7 mouse cellular contexts compared by ENCODE assay signal in the genomic region with DNA sequence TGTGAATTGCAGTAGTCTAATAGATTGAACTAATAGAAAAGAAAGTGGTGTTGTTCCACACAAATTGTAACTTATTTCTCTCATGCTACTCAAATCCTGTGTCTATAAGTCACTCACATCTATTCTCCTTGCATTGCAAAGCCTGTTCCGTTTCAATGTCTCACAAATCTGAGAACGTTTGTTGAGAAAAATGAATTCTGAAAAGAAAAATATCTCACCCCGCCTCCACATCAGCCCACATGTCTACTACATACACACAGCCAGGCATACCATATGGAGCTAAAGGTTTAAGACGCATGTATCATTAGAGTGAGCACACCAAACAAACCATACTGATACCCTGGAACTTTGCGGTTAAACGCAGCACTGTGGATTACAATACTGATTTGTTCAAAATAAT.
"Had no signal": no experiment of that assay in that cellular context is flagged by ENCODE, and none has a peak within 500 bp of the region (broad histone marks: within the 10 kb centered on the region; RNA-seq: fewer than 3 reads in every experiment).

No protein-coding gene starts in this region.

- DNase-seq: kidney, adult 8-10 months; kidney, postnatal 25 days; lung, embryonic 14.5 days; lung, postnatal 10 days; lung, postnatal 4 days; midbrain, embryonic 14.5 days; thymus, postnatal 36 days had no signal
